13 mouse cellular contexts compared by ENCODE assay signal in genomic region chr7:49368590-49368989, GRCm38 (mm10).
"Had no signal": no experiment of that assay in that cellular context is flagged by ENCODE, and none has a peak within 500 bp of the region (broad histone marks: within the 10 kb centered on the region; RNA-seq: fewer than 3 reads in every experiment).

No protein-coding gene starts in this region.

- H3K9me3 ChIP-seq: limb, embryonic 15.5 days; liver, embryonic 12.5 days; neural tube, embryonic 15.5 days had no signal

- ATAC-seq: intestine, embryonic 16.5 days; liver, embryonic 12.5 days had no signal

- H3K27ac ChIP-seq: limb, embryonic 15.5 days; liver, embryonic 12.5 days; neural tube, embryonic 15.5 days had no signal

- H3K36me3 ChIP-seq: limb, embryonic 15.5 days; liver, embryonic 12.5 days; neural tube, embryonic 15.5 days had no signal

- H3K4me3 ChIP-seq: limb, embryonic 15.5 days; liver, embryonic 12.5 days; myocyte; neural tube, embryonic 15.5 days had no signal

- H3K27me3 ChIP-seq: limb, embryonic 15.5 days; neural tube, embryonic 15.5 days had no signal

- DNase-seq: kidney, adult 8-10 months; kidney, postnatal 25 days; layer of hippocampus, adult 9-11 months; layer of hippocampus, postnatal 36 days; lung, embryonic 14.5 days; midbrain, embryonic 14.5 days; thymus, adult 18-20 months; thymus, postnatal 14 days had no signal

- H3K9ac ChIP-seq: limb, embryonic 15.5 days; liver, embryonic 12.5 days; lung, embryonic 14.5 days; neural tube, embryonic 15.5 days had no signal

- H3K4me2 ChIP-seq: limb, embryonic 15.5 days; liver, embryonic 12.5 days; lung, embryonic 14.5 days; neural tube, embryonic 15.5 days had no signal

- H3K4me1 ChIP-seq: liver, embryonic 12.5 days had no signal
